Mouse (Mus musculus) myocyte (in vitro differentiated cells): ENCODE data around the gene Utp11. TPM values are rescaled to one million over a fixed set of nuclear protein-coding genes. Genes with fewer than 3 reads are reported as not detected.
"Not testable (repeated sequence)": the region's sequence is repeated elsewhere in the genome, so short reads cannot be mapped to it uniquely, and the experiment has no call there.

ENCODE experiments used
- H3K27me3 ChIP-seq: one replicate; pipeline ENCODE4 v1.6.1; 2011; ENCODE audit not compliant: control insufficient read depth, insufficient read depth, insufficient read length
- H3K36me3 ChIP-seq: one replicate; pipeline ENCODE4 v1.6.1; 2011; ENCODE audit not compliant: control insufficient read depth, insufficient read depth
- H3K4me2 ChIP-seq: one replicate; pipeline ENCODE4 v1.6.1; 2011; ENCODE audit warnings: low read depth, control low read depth
- H3K4me3 ChIP-seq: one replicate; pipeline ENCODE4 v1.5.1; 2011; ENCODE audit warnings: mild to moderate bottlenecking, control low read depth, moderate library complexity
- H3K79me2 ChIP-seq: one replicate; pipeline ENCODE4 v1.6.1; 2011; ENCODE audit not compliant: control insufficient read depth, insufficient read depth
- H3ac ChIP-seq: one replicate; pipeline ENCODE4 v1.6.1; 2011; ENCODE audit not compliant: control insufficient read depth, insufficient read length
- CEBPB ChIP-seq: IDR thresholded peaks from 2 replicates; pipeline ENCODE4 v1.6.1; 2011; ENCODE audit warnings: mild to moderate bottlenecking, moderate library complexity; ENCODE audit not compliant: poor library complexity, insufficient read depth, severe bottlenecking
- E2F4 ChIP-seq: IDR thresholded peaks from one replicate; pipeline ENCODE4 v1.6.1; 2011; ENCODE audit warnings: mild to moderate bottlenecking, control low read depth, moderate library complexity; ENCODE audit not compliant: insufficient read depth
- MAX ChIP-seq: IDR thresholded peaks from one replicate; pipeline ENCODE4 v1.6.1; 2011; ENCODE audit warnings: low read depth, mild to moderate bottlenecking, control low read depth
- MYOD1 ChIP-seq, 3 experiments: IDR thresholded peaks; one replicate each; pipeline ENCODE4 v1.6.1; 2011; ENCODE audit warnings: control low read depth in 2 of 3, low read depth in 2 of 3, mild to moderate bottlenecking in 2 of 3, moderate library complexity in 1 of 3; ENCODE audit not compliant: insufficient read length in 2 of 3, control insufficient read depth in 1 of 3
- MYOG ChIP-seq, 3 experiments: IDR thresholded peaks; one replicate each; pipeline ENCODE4 v1.6.1; 2011; ENCODE audit warnings: control low read depth in 2 of 3, low read depth in 2 of 3, mild to moderate bottlenecking in 2 of 3; ENCODE audit not compliant: insufficient read length in 2 of 3, control insufficient read depth in 1 of 3, insufficient read depth in 1 of 3
- POLR2A ChIP-seq: IDR thresholded peaks from one replicate; pipeline ENCODE4 v1.6.1; 2011; ENCODE audit warnings: low read depth, mild to moderate bottlenecking, control low read depth, moderate library complexity; ENCODE audit not compliant: insufficient read length
- POLR2AphosphoS2 ChIP-seq: IDR thresholded peaks from one replicate; pipeline ENCODE4 v1.6.1; 2011; ENCODE audit warnings: low read depth, control low read depth; ENCODE audit not compliant: insufficient read length
- REST ChIP-seq: IDR thresholded peaks from one replicate; pipeline ENCODE4 v1.6.1; 2011; ENCODE audit warnings: mild to moderate bottlenecking, control low read depth, moderate library complexity; ENCODE audit not compliant: insufficient read depth, insufficient read length
- SRF ChIP-seq: IDR thresholded peaks from one replicate; pipeline ENCODE4 v1.6.1; 2011; ENCODE audit warnings: low read depth; ENCODE audit not compliant: control insufficient read depth, insufficient read length
- TCF12 ChIP-seq: IDR thresholded peaks from one replicate; pipeline ENCODE4 v1.6.1; 2011; ENCODE audit warnings: mild to moderate bottlenecking, control low read depth; ENCODE audit not compliant: poor library complexity, insufficient read depth, severe bottlenecking
- TCF3 ChIP-seq: IDR thresholded peaks from one replicate; pipeline ENCODE4 v1.6.1; 2011; ENCODE audit warnings: low read depth, control low read depth; ENCODE audit not compliant: insufficient read length
- USF1 ChIP-seq: IDR thresholded peaks from one replicate; pipeline ENCODE4 v1.6.1; 2011; ENCODE audit warnings: low read depth, mild to moderate bottlenecking, control low read depth, moderate library complexity
- polyA plus RNA-seq: library from polyadenylated mRNA; unstranded; fragments of >200 nt; fragmentation: generic; extraction: Trizol; gene quantifications from one replicate; pipeline ENCODE4 v1.2.1, GENCODE M21; 2012; ENCODE audit warnings: missing spikeins

Gene Utp11
- polyA plus RNA-seq, 1 experiment, result 36.2 TPM

- H3ac ChIP-seq, result no peak overlapping the region
- H3K79me2 ChIP-seq, result peaks cover 25% of the 10 kb centered on the region
- H3K36me3 ChIP-seq, result peaks cover 11% of the 10 kb centered on the region
- no peaks in the 10 kb centered on the region for H3K27me3 ChIP-seq
- peak overlapping the region; percentile 9 for H3K4me3 ChIP-seq
- peak overlapping the region; percentile 97 for H3K4me2 ChIP-seq
- TF ChIP-seq POLR2A (peak; percentile 32), MYOG (IDR thresholded peaks at IDR 0.05; ENCODE audit: control insufficient read depth in 1 of 3, insufficient read depth in 1 of 3, insufficient read length in 2 of 3, low read depth in 2 of 3) (no peak), TCF12 (no peak), USF1 (no peak), CEBPB (no peak), MAX (no peak), E2F4 (no peak), POLR2AphosphoS2 (peak; percentile 92), TCF3 (no peak)
Measured at GRCm38 (mm10) chr4:124709961-124710446, 16.6 kb upstream of the Utp11 start.

- H3K36me3 ChIP-seq, result peaks cover 11% of the 10 kb centered on the region
- TF ChIP-seq MYOG (IDR thresholded peaks at IDR 0.05; ENCODE audit: control insufficient read depth in 1 of 3, insufficient read depth in 1 of 3, insufficient read length in 2 of 3, low read depth in 2 of 3) (peak in 2 of 3 experiments; percentile 7 to 75), TCF12 (peak; percentile 61), MYOD1 (IDR thresholded peaks at IDR 0.05; ENCODE audit: control insufficient read depth in 1 of 3, insufficient read length in 2 of 3, low read depth in 2 of 3) (peak in 2 of 3 experiments; percentile 40 to 78), CEBPB (0 out of 2 replicates have a peak, but pooled peaks have one; percentile 40), TCF3 (peak; percentile 21), POLR2A (peak; percentile 73), MAX (no peak), USF1 (no peak), REST (no peak), SRF (peak; percentile 100), POLR2AphosphoS2 (peak; percentile 87), E2F4 (no peak)
- H3K4me3 ChIP-seq, result peak overlapping the region; percentile 9
- H3K79me2 ChIP-seq, result peaks cover 35% of the 10 kb centered on the region
- no peak overlapping the region for H3ac ChIP-seq
- no peaks in the 10 kb centered on the region for H3K27me3 ChIP-seq
- peak overlapping the region; percentile 97 for H3K4me2 ChIP-seq
Measured at GRCm38 (mm10) chr4:124708518-124709477, 15.4 kb upstream of the Utp11 start.

- Histone ChIP-seq H3K4me2 (peak overlapping the region; percentile 77), H3K79me2 (peaks cover 42% of the 10 kb centered on the region), H3K36me3 (peaks cover 11% of the 10 kb centered on the region), H3K4me3 (peak overlapping the region; percentile 9)
- not testable (repeated sequence) for H3ac ChIP-seq, H3K27me3 ChIP-seq
Measured at GRCm38 (mm10) chr4:124708200-124708517, 14.8 kb upstream of the Utp11 start.

GRCm38 (mm10) chr4:124707381-124708199, 14.2 kb upstream of the Utp11 start:
- H3K4me3 ChIP-seq, H3K27me3 ChIP-seq, H3ac ChIP-seq: not testable (repeated sequence)
- Histone ChIP-seq H3K79me2 (peaks cover 47% of the 10 kb centered on the region), H3K36me3 (peaks cover 11% of the 10 kb centered on the region), H3K4me2 (peak overlapping the region; percentile 77)
- TF ChIP-seq POLR2A, result peak; percentile 12

GRCm38 (mm10) chr4:124705661-124706269, 12.4 kb upstream of the Utp11 start:
- no peak for TF ChIP-seq E2F4
- peak; percentile 35 for TF ChIP-seq POLR2A

More at GRCm38 (mm10) chr4:124705661-124706269, 12.4 kb upstream of the Utp11 start:
- peaks cover 11% of the 10 kb centered on the region for H3K36me3 ChIP-seq
- no peaks in the 10 kb centered on the region for H3K27me3 ChIP-seq
- H3K4me3 ChIP-seq, result peak overlapping the region; percentile 97
- peaks cover 66% of the 10 kb centered on the region for H3K79me2 ChIP-seq
- H3ac ChIP-seq, result no peak overlapping the region
- H3K4me2 ChIP-seq, result peak overlapping the region; percentile 82
